Mouse (Mus musculus) erythroblast, adult 5-6 weeks (primary cell): ENCODE results near the gene Lrg1. TPM values are rescaled to one million over a fixed set of nuclear protein-coding genes. Genes with fewer than 3 reads are reported as not detected.
A peak's percentile ranks its signal among the peaks of the same experiment; 100 is the strongest.
"Not testable (repeated sequence)": the region's sequence is repeated elsewhere in the genome, so short reads cannot be mapped to it uniquely, and the experiment has no call there.

Experiments used
- ATAC-seq: replicated peaks from 2 replicates; pipeline ENCODE4 v1.8.0; 2016; ENCODE audit warnings: moderate number of reproducible peaks, mild to moderate bottlenecking, moderate TSS enrichment, inconsistent platforms; ENCODE audit not compliant: poor library complexity, low FRiP score, severe bottlenecking
- total RNA-seq, 2 experiments: library from RNA; stranded (forward) in 1 of 2; stranded (reverse) in 1 of 2; fragments of 150-400 nt in 1 of 2; fragments of 200-764, 138-1000 nt in 1 of 2; gene quantifications; 2 replicates each; pipeline versions ENCODE4 v1.2.3 to v1.2.4; 2015 to 2017; ENCODE audit warnings: low replicate concordance in 2 of 2

Lrg1 gene
- total RNA-seq, 2 experiments from 2014 or later, result 6.7 to 11.8 TPM

DNA sequence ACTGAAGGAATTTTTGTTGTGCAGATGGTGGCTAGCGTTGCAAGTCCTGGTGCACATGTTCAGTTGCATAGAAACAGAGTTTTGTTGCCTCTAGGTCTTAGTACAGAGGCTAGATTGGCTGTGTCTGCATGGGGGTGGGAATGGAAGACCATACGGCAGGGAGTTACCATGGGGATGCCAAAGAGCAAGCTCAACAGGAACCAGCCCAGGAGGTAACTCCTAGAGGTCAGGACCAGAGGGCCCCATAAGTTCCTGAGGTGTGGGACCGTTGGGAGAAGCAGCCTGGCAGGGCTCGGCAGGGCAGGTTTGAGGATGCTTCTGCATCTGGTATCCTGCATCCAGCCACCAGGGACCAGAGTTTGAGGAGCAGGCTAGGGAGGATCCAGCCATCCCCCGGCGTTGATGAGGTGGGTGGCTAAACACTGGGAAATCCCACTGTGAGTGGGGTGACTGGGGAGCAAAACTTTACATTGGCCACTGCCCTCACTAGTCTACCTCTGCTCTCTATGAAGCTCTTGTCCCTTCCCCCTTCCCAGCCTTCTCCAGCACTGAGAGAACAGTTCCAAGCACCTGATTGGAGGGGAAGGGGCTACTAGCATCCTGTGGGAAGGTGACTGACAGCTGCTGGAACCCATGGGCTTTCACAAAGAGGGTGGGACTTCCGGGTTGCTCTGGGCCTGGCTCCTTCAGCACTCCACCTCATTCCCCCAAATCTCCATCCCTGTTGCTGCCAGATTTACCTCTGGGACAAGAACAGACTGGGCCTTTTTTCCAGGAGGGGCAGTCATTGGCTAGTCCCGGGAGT, 40.8 kb downstream of the Lrg1 start:
- no peak for ATAC-seq

DNA sequence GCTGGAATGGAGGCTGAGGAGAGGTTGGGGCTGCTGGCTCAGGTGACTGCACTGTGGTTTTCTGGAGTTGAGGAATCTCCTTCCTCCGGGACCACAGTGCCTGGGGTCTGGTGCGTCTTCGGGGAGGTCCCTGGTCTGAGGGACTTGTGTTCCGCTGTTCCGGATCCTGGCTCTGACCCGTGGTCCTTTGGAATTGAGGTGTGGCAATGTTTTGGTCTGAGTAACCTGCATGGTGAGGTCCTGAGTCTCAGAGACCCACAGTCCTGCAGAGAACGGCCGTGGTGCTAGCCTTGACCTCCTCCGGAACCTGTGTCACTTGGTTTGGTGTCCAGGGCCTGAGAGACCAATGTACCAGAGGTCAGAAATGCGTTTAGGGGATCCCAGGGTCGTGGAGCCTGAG, 41.9 kb downstream of the Lrg1 start:
- ATAC-seq, result no peak

GRCm38 (mm10) chr17:56078880-56079795, 42.7 kb downstream of the Lrg1 start, which contains the start of gene Hdgfl2:
TSS of gene Hdgfl2 (plus strand) at chr17:56079634.
- ATAC-seq, result peak; percentile 81

DNA sequence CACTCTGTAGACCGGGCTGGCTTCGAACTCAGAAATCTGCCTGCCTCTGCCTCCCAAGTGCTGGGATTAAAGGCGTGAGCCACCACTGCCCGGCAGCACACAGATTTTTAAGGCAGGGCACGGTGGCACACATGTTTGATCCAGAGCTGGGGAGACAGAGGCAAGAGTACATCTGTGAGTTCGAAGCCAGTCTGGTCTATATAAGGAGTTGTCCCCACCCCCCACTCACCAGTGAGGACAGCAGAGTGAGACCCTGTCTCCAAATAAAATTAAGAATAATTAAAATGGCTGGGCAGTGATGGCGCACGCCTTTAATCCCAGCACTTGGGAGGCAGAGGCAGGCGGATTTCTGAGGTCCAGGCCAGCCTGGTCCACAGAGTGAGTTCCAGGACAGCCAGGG, 43.4 kb downstream of the Lrg1 start:
- ATAC-seq, result not testable (repeated sequence)

DNA sequence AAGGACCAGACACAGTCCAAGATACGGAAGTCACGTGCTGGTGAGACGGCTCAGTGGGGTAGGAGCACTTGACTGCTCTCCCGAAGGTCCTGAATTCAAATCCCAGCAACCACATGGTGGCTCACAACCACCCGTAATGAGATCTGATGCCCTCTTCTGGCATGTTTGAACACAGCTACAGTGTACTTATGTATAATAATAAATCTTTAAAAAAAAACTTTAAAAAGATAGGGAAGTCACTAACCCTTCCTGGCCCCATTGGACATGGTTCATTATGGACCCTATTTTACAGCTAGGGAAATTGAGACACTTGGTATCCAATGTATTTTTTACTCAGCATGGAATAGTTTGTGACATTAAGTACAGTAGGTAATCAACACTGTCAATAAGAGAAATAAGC, 44.3 kb downstream of the Lrg1 start:
- no peak for ATAC-seq

DNA sequence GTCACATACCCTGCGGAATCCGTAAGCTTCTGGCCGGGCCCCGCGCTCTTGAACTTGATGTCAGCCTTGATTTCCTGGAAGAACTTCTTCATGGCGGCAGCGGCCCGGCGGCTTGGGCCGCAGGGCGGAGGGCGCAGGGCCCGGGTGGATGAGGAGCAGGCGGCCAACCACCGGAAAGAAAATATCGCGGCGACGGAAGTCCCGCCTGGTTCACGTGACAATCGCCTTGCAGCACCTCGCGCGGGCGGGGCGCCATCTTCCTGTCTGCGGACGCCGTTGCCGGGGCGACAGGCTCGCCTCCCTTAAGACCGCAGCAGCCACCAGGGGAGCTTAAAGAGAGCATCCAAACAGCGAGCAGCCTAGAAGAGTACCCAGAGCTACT, 47.0 kb downstream of the Lrg1 start, which contains the start of gene Ubxn6:
Gene Ubxn6 (minus strand): TSS at position 202 of the 382 bp plus-strand sequence.
- ATAC-seq, result peak; percentile 57

- peak; percentile 36 for ATAC-seq
These were observed 47.5 kb downstream of the Lrg1 start for GRCm38 (mm10) chr17:56074097-56074826.

GRCm38 (mm10) chr17:56072243-56072642, 49.6 kb downstream of the Lrg1 start:
- ATAC-seq, result no peak

- ATAC-seq, result no peak
These were observed 50.7 kb downstream of the Lrg1 start for GRCm38 (mm10) chr17:56071126-56071525.

Other genes starting within 250 kb of the Lrg1 start
- gene Zfp119a, start 243.1 kb downstream of the Lrg1 start, total RNA-seq (2015; ENCODE audit: low replicate concordance), result 4.6 TPM in 1 of 2 replicates, not detected in the other
- gene Zfp119a, start 243.1 kb downstream of the Lrg1 start, total RNA-seq (2017; ENCODE audit: low replicate concordance), result 1.1 TPM in 1 of 2 replicates, not detected in the other
- 7.5 and 15.9 TPM in 2 replicates for gene Zfp959, start 229.9 kb downstream of the Lrg1 start, total RNA-seq (2015; ENCODE audit: low replicate concordance)
- 1.4 and 6.3 TPM in 2 replicates for gene Zfp959, start 229.9 kb downstream of the Lrg1 start, total RNA-seq (2017; ENCODE audit: low replicate concordance)
- 2.9 TPM in 1 of 2 replicates, not detected in the other for gene Zfp119b, start 172.5 kb downstream of the Lrg1 start, total RNA-seq (2015; ENCODE audit: low replicate concordance)
- gene Zfp119b, start 172.5 kb downstream of the Lrg1 start, total RNA-seq (2017; ENCODE audit: low replicate concordance), result 2.6 and 5.0 TPM in 2 replicates
- gene Ebi3, start 169.4 kb downstream of the Lrg1 start, total RNA-seq (2015; ENCODE audit: low replicate concordance), result 6.1 and 9.4 TPM in 2 replicates
- gene Ebi3, start 169.4 kb downstream of the Lrg1 start, total RNA-seq (2017; ENCODE audit: low replicate concordance), result 4.9 and 5.4 TPM in 2 replicates
- gene Yju2, start 162.9 kb downstream of the Lrg1 start, total RNA-seq (2015; ENCODE audit: low replicate concordance), result 1.0 and 14.0 TPM in 2 replicates
- 5.7 and 10.5 TPM in 2 replicates for gene Yju2, start 162.9 kb downstream of the Lrg1 start, total RNA-seq (2017; ENCODE audit: low replicate concordance)
- gene Shd, start 151.5 kb downstream of the Lrg1 start, total RNA-seq (2015; ENCODE audit: low replicate concordance), result not detected in 2 replicates
- not detected in 2 replicates for gene Shd, start 151.5 kb downstream of the Lrg1 start, total RNA-seq (2017; ENCODE audit: low replicate concordance)
- not detected in 2 replicates for gene Fsd1, start 135.5 kb downstream of the Lrg1 start, total RNA-seq (2015; ENCODE audit: low replicate concordance)
- not detected in 2 replicates for gene Fsd1, start 135.5 kb downstream of the Lrg1 start, total RNA-seq (2017; ENCODE audit: low replicate concordance)
- gene Stap2, start 116.4 kb downstream of the Lrg1 start, total RNA-seq (2015; ENCODE audit: low replicate concordance), result not detected in 2 replicates
- gene Stap2, start 116.4 kb downstream of the Lrg1 start, total RNA-seq (2017; ENCODE audit: low replicate concordance), result 1.3 TPM in 1 of 2 replicates, not detected in the other
- gene Mpnd, start 116.3 kb downstream of the Lrg1 start, total RNA-seq (2015; ENCODE audit: low replicate concordance), result 3.3 and 5.4 TPM in 2 replicates
- gene Mpnd, start 116.3 kb downstream of the Lrg1 start, total RNA-seq (2017; ENCODE audit: low replicate concordance), result 6.1 and 7.8 TPM in 2 replicates
- 7.5 and 10.9 TPM in 2 replicates for gene Sh3gl1, start 85.4 kb downstream of the Lrg1 start, total RNA-seq (2015; ENCODE audit: low replicate concordance)
- gene Sh3gl1, start 85.4 kb downstream of the Lrg1 start, total RNA-seq (2017; ENCODE audit: low replicate concordance), result 10.0 and 11.4 TPM in 2 replicates
- gene Chaf1a, start 81.6 kb downstream of the Lrg1 start, total RNA-seq (2015; ENCODE audit: low replicate concordance), result 6.1 and 16.3 TPM in 2 replicates
- gene Chaf1a, start 81.6 kb downstream of the Lrg1 start, total RNA-seq (2017; ENCODE audit: low replicate concordance), result 18.5 and 25.2 TPM in 2 replicates
- 3.1 and 3.6 TPM in 2 replicates for gene Ubxn6, start 47.0 kb downstream of the Lrg1 start, total RNA-seq (2015; ENCODE audit: low replicate concordance)
- 5.3 and 15.2 TPM in 2 replicates for gene Ubxn6, start 47.0 kb downstream of the Lrg1 start, total RNA-seq (2017; ENCODE audit: low replicate concordance)
- gene Hdgfl2, start 42.4 kb downstream of the Lrg1 start, total RNA-seq (2015; ENCODE audit: low replicate concordance), result 20.0 and 61.4 TPM in 2 replicates
- 46.6 and 75.3 TPM in 2 replicates for gene Hdgfl2, start 42.4 kb downstream of the Lrg1 start, total RNA-seq (2017; ENCODE audit: low replicate concordance)
- gene Plin4, start 12.2 kb downstream of the Lrg1 start, total RNA-seq (2015; ENCODE audit: low replicate concordance), result not detected in 2 replicates
- not detected in 2 replicates for gene Plin4, start 12.2 kb downstream of the Lrg1 start, total RNA-seq (2017; ENCODE audit: low replicate concordance)
- 0.58 TPM in 1 of 2 replicates, not detected in the other for gene Plin5, start 4.4 kb downstream of the Lrg1 start, total RNA-seq (2015; ENCODE audit: low replicate concordance)
- 0.60 and 0.98 TPM in 2 replicates for gene Plin5, start 4.4 kb downstream of the Lrg1 start, total RNA-seq (2017; ENCODE audit: low replicate concordance)
- 0.19 TPM in 1 of 2 replicates, not detected in the other for gene Sema6b, start 18.3 kb upstream of the Lrg1 start, total RNA-seq (2015; ENCODE audit: low replicate concordance)
- 0.56 and 1.4 TPM in 2 replicates for gene Sema6b, start 18.3 kb upstream of the Lrg1 start, total RNA-seq (2017; ENCODE audit: low replicate concordance)
- 0.38 and 0.84 TPM in 2 replicates for gene Tnfaip8l1, start 40.5 kb upstream of the Lrg1 start, total RNA-seq (2015; ENCODE audit: low replicate concordance)
- gene Tnfaip8l1, start 40.5 kb upstream of the Lrg1 start, total RNA-seq (2017; ENCODE audit: low replicate concordance), result 0.28 TPM in 1 of 2 replicates, not detected in the other
- gene Mydgf, start 61.9 kb upstream of the Lrg1 start, total RNA-seq (2015; ENCODE audit: low replicate concordance), result 7.9 and 20.5 TPM in 2 replicates
- gene Mydgf, start 61.9 kb upstream of the Lrg1 start, total RNA-seq (2017; ENCODE audit: low replicate concordance), result 12.0 and 14.9 TPM in 2 replicates
- gene Dpp9, start 96.9 kb upstream of the Lrg1 start, total RNA-seq (2015; ENCODE audit: low replicate concordance), result 9.8 and 11.5 TPM in 2 replicates
- 5.2 TPM in 2 replicates for gene Dpp9, start 96.9 kb upstream of the Lrg1 start, total RNA-seq (2017; ENCODE audit: low replicate concordance)
- gene Fem1a, start 134.8 kb upstream of the Lrg1 start, total RNA-seq (2015; ENCODE audit: low replicate concordance), result 2.7 TPM in 2 replicates
- 4.9 and 5.3 TPM in 2 replicates for gene Fem1a, start 134.8 kb upstream of the Lrg1 start, total RNA-seq (2017; ENCODE audit: low replicate concordance)
- gene Ticam1, start 154.8 kb upstream of the Lrg1 start, total RNA-seq (2015; ENCODE audit: low replicate concordance), result 2.5 and 5.0 TPM in 2 replicates
- 1.3 and 2.8 TPM in 2 replicates for gene Ticam1, start 154.8 kb upstream of the Lrg1 start, total RNA-seq (2017; ENCODE audit: low replicate concordance)
- 3.1 and 4.0 TPM in 2 replicates for gene Plin3, start 170.9 kb upstream of the Lrg1 start, total RNA-seq (2015; ENCODE audit: low replicate concordance)
- 5.4 and 5.9 TPM in 2 replicates for gene Plin3, start 170.9 kb upstream of the Lrg1 start, total RNA-seq (2017; ENCODE audit: low replicate concordance)
- not detected in 2 replicates for gene Arrdc5, start 178.3 kb upstream of the Lrg1 start, total RNA-seq (2015; ENCODE audit: low replicate concordance)
- gene Arrdc5, start 178.3 kb upstream of the Lrg1 start, total RNA-seq (2017; ENCODE audit: low replicate concordance), result not detected in 2 replicates
- 34.4 and 53.7 TPM in 2 replicates for gene Uhrf1, start 181.3 kb upstream of the Lrg1 start, total RNA-seq (2015; ENCODE audit: low replicate concordance)
- 66.2 and 103 TPM in 2 replicates for gene Uhrf1, start 181.3 kb upstream of the Lrg1 start, total RNA-seq (2017; ENCODE audit: low replicate concordance)
- 1.7 and 5.0 TPM in 2 replicates for gene Kdm4b, start 204.1 kb upstream of the Lrg1 start, total RNA-seq (2015; ENCODE audit: low replicate concordance)
- gene Kdm4b, start 204.1 kb upstream of the Lrg1 start, total RNA-seq (2017; ENCODE audit: low replicate concordance), result 2.9 and 3.5 TPM in 2 replicates